Mouse (Mus musculus) testis, postnatal 10 days (tissue): ENCODE results near the gene Xirp1.
A peak's percentile ranks its signal among the peaks of the same experiment; 100 is the strongest.

Experiments
- DNase-seq: peaks from one replicate; pipeline ENCODE4 v3.0.0; 2021; ENCODE audit warnings: low spot score

The Xirp1 gene

GRCm38 (mm10) chr9:119972166-119972565 lies 51.2 kb downstream of the Xirp1 start:
- no peak for DNase-seq

GRCm38 (mm10) chr9:119970763-119971656 lies 52.4 kb downstream of the Xirp1 start:
- no peak for DNase-seq

- DNase-seq: peak; percentile 88
Measured at GRCm38 (mm10) chr9:119970221-119970620, 53.2 kb downstream of the Xirp1 start.

GRCm38 (mm10) chr9:119969811-119970210 lies 53.6 kb downstream of the Xirp1 start:
- DNase-seq: no peak

GRCm38 (mm10) chr9:119966221-119966910 lies 57.0 kb downstream of the Xirp1 start:
- no peak for DNase-seq

- no peak for DNase-seq
Measured at GRCm38 (mm10) chr9:119965186-119965585, 58.2 kb downstream of the Xirp1 start.

- no peak for DNase-seq
Measured at GRCm38 (mm10) chr9:119964206-119964605, 59.2 kb downstream of the Xirp1 start.
